Mouse (Mus musculus) CH12.LX (cell line): ENCODE data around the gene Nek9. TPM values are rescaled to one million over a fixed set of nuclear protein-coding genes. Genes with fewer than 3 reads are reported as not detected.

Source experiments
- DNase-seq: peaks from one replicate; pipeline ENCODE4 v3.0.0-alpha.2; 2013; ENCODE audit errors: extremely low read depth
- H3K27ac ChIP-seq: 2 replicates; pipeline ENCODE4 v1.5.1; 2012; ENCODE audit warnings: low read depth, mild to moderate bottlenecking, control low read depth, moderate library complexity; ENCODE audit not compliant: insufficient read depth
- H3K27me3 ChIP-seq: replicated peaks from 2 replicates; pipeline ENCODE3; 2012; ENCODE audit warnings: inconsistent platforms
- H3K36me3 ChIP-seq, 2 experiments: replicated peaks in 1 of 2; 2 replicates each; pipeline versions ENCODE3 to v1.6.1; 2012; ENCODE audit warnings: inconsistent platforms in 1 of 2, low read length in 1 of 2, mild to moderate bottlenecking in 1 of 2, mixed read lengths in 1 of 2, moderate library complexity in 1 of 2; ENCODE audit not compliant: control insufficient read depth in 1 of 2, insufficient read depth in 1 of 2
- H3K4me1 ChIP-seq, 2 experiments: 2 replicates each; pipeline ENCODE4 v1.6.1; 2012; ENCODE audit warnings: inconsistent platforms in 1 of 2, moderate library complexity in 1 of 2; ENCODE audit not compliant: insufficient read depth in 2 of 2, control insufficient read depth in 1 of 2
- H3K4me2 ChIP-seq: 2 replicates; pipeline ENCODE4 v1.6.1; 2012; ENCODE audit warnings: low read depth, mild to moderate bottlenecking, control low read depth; ENCODE audit not compliant: poor library complexity, insufficient read depth, severe bottlenecking
- H3K4me3 ChIP-seq, 3 experiments: fragments of 150-350 bp in 1 of 3; sonication (generic) in 1 of 3; replicated peaks in 1 of 3; 2 replicates each; pipeline versions ENCODE3 to v1.5.1; 2011 to 2012; ENCODE audit warnings: low read depth in 2 of 3, low read length in 2 of 3, mild to moderate bottlenecking in 2 of 3, moderate library complexity in 2 of 3, control low read depth in 1 of 3, improper control_type of control experiment in 1 of 3, inconsistent platforms in 1 of 3, mixed read lengths in 1 of 3; ENCODE audit not compliant: poor library complexity in 1 of 3
- H3K79me2 ChIP-seq: replicated peaks from 2 replicates; pipeline ENCODE4 v1.6.1; 2012; ENCODE audit warnings: mild to moderate bottlenecking, moderate library complexity; ENCODE audit not compliant: control insufficient read depth, poor library complexity, insufficient read depth, severe bottlenecking; ENCODE audit errors: extremely low read depth
- H3K9ac ChIP-seq: 2 replicates; pipeline ENCODE4 v1.6.1; 2012; ENCODE audit warnings: low read depth, mild to moderate bottlenecking, control low read depth, moderate library complexity; ENCODE audit not compliant: insufficient read depth
- H3K9me3 ChIP-seq: replicated peaks from 2 replicates; pipeline ENCODE3; 2012; ENCODE audit warnings: low read length, inconsistent platforms, mixed read lengths
- CTCF ChIP-seq, 2 experiments: IDR thresholded peaks in 1 of 2; conservative IDR thresholded peaks in 1 of 2; 2 replicates each; pipeline ENCODE4 v1.5.1; 2011 to 2012; ENCODE audit warnings: low read depth in 2 of 2, low read length in 2 of 2, improper control_type of control experiment in 1 of 2, inconsistent platforms in 1 of 2, mild to moderate bottlenecking in 1 of 2, moderate library complexity in 1 of 2
- EP300 ChIP-seq: IDR thresholded peaks from 2 replicates; pipeline ENCODE4 v1.6.1; 2011; ENCODE audit warnings: low read length, improper control_type of control experiment
- ETS1 ChIP-seq: conservative IDR thresholded peaks from 2 replicates; pipeline ENCODE4 v1.6.1; 2012; ENCODE audit warnings: low read depth, mild to moderate bottlenecking, inconsistent platforms, low read length, improper control_type of control experiment, moderate library complexity
- HCFC1 ChIP-seq: IDR thresholded peaks from 2 replicates; pipeline ENCODE4 v1.6.1; 2012; ENCODE audit warnings: low read depth, mild to moderate bottlenecking, inconsistent platforms, low read length, improper control_type of control experiment
- JUN ChIP-seq: IDR thresholded peaks from 2 replicates; pipeline ENCODE4 v1.6.1; 2011; ENCODE audit warnings: low read depth, mild to moderate bottlenecking, low read length, improper control_type of control experiment, moderate library complexity; ENCODE audit not compliant: insufficient read depth
- JUND ChIP-seq: conservative IDR thresholded peaks from 2 replicates; pipeline ENCODE4 v1.6.1; 2011; ENCODE audit warnings: low read depth, low read length, improper control_type of control experiment
- MAX ChIP-seq: IDR thresholded peaks from 2 replicates; pipeline ENCODE4 v1.6.1; 2011; ENCODE audit warnings: low read length, improper control_type of control experiment
- MXI1 ChIP-seq: IDR thresholded peaks from 2 replicates; pipeline ENCODE4 v1.6.1; 2011; ENCODE audit warnings: mild to moderate bottlenecking, low read depth, low read length, improper control_type of control experiment
- MYC ChIP-seq: IDR thresholded peaks from 2 replicates; pipeline ENCODE4 v1.6.1; 2011; ENCODE audit warnings: low read depth, mild to moderate bottlenecking, improper control_type of control experiment, low read length
- PAX5 ChIP-seq: IDR thresholded peaks from 2 replicates; pipeline ENCODE4 v1.6.1; 2012; ENCODE audit warnings: low read length, inconsistent platforms, mixed read lengths
- POLR2A ChIP-seq: IDR thresholded peaks from 2 replicates; pipeline ENCODE4 v1.6.1; 2011; ENCODE audit warnings: low read depth, mild to moderate bottlenecking, improper control_type of control experiment, low read length
- RAD21 ChIP-seq: IDR thresholded peaks from 2 replicates; pipeline ENCODE4 v1.6.1; 2011; ENCODE audit warnings: low read depth, mild to moderate bottlenecking, low read length, improper control_type of control experiment, moderate library complexity
- USF1 ChIP-seq: IDR thresholded peaks from 2 replicates; pipeline ENCODE4 v1.6.1; 2014; ENCODE audit warnings: low read depth, mild to moderate bottlenecking, inconsistent platforms, low read length, improper control_type of control experiment
- USF2 ChIP-seq: conservative IDR thresholded peaks from 2 replicates; pipeline ENCODE4 v1.6.1; 2011; ENCODE audit warnings: low read depth, low read length, improper control_type of control experiment
- ZC3H11A ChIP-seq: IDR thresholded peaks from 2 replicates; pipeline ENCODE4 v1.6.1; 2012; ENCODE audit warnings: low read depth, mild to moderate bottlenecking, inconsistent platforms, low read length, improper control_type of control experiment
- dilution Hi-C: fragments of 300-500 bp; cut with MboI; formaldehyde crosslinking; loops from 2 replicates; pipeline ENCODE4 v1.14.3; 2020; ENCODE audit warnings: low sequenced_read_pairs; ENCODE audit not compliant: extremely low pct_unique_long_range_greater_than_20kb, extremely low pct_ligation_motif_present
- in situ Hi-C: fragments of 300-500 bp; cut with MboI; formaldehyde crosslinking; loops from 3 replicates; pipeline ENCODE4 v1.14.3; 2019; ENCODE audit warnings: low sequenced_read_pairs, low pct_ligation_motif_present, low pct_unique_long_range_greater_than_20kb, mixed read lengths
- polyA plus RNA-seq: library from polyadenylated mRNA; unstranded; fragments of >175 nt; gene quantifications from 2 replicates; pipeline ENCODE4 v1.2.1, GENCODE M21; 2012; ENCODE audit warnings: low read depth; ENCODE audit not compliant: insufficient read length
- total RNA-seq, 2 experiments: library from RNA; depleted of rRNA; stranded (reverse); fragments of 300-350 nt in 1 of 2; fragments of >200 nt in 1 of 2; gene quantifications; 2 replicates each; pipeline ENCODE4 v1.2.3; 2012 to 2014

Gene Nek9
- total and polyA plus RNA-seq, 3 experiments, result 15.6 to 30.9 (median 27.4) TPM

DNA sequence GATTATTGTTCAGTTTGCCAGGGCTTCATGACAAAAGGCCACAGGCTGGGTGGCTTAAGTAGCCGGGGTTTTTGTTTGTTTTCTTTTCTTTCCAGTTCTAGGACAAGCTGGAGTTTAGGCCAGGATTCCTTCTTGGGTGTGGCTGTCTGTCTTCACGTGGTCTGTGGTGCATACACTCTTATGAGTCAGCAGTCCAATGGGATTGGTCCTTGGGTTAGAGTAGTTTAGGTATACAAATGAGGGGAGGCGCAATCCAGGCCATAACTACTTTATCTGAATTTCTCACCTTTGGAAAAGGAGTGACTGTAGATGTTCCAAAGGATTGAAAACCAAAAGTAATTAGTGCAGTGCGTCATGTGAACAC lies 67.3 kb downstream of the Nek9 start:
- Histone ChIP-seq H3K4me3 (no peak overlapping the region), H3K4me2 (no peak overlapping the region), H3K9ac (no peak overlapping the region), H3K4me1 (peaks cover 4 to 38% of the 10 kb centered on the region in 2 experiments; a peak in 2 of 4 replicates), H3K9me3 (no peaks in the 10 kb centered on the region), H3K36me3 (peaks cover 7 to 38% of the 10 kb centered on the region in 2 experiments), H3K27me3 (no peaks in the 10 kb centered on the region)
- DNase-seq, result no peak
- in situ Hi-C loops, result no loop called here
- dilution Hi-C loops, result no loop called here
- no peak for TF ChIP-seq USF2
- no peak for TF ChIP-seq POLR2A
- TF ChIP-seq MXI1, result no peak
- TF ChIP-seq RAD21, result no peak
- TF ChIP-seq MYC, result no peak
- TF ChIP-seq JUND, result no peak
- no peak for TF ChIP-seq MAX
- TF ChIP-seq ZC3H11A, result no peak
- no peak for TF ChIP-seq ETS1
- TF ChIP-seq PAX5, result no peak
- TF ChIP-seq EP300, result no peak
- no peak for TF ChIP-seq JUN
- no peak for TF ChIP-seq USF1
- TF ChIP-seq, all 38 proteins: peak for 0
- Histone ChIP-seq H3K79me2 (no peaks in the 10 kb centered on the region), H3K27ac (no peak overlapping the region)

DNA sequence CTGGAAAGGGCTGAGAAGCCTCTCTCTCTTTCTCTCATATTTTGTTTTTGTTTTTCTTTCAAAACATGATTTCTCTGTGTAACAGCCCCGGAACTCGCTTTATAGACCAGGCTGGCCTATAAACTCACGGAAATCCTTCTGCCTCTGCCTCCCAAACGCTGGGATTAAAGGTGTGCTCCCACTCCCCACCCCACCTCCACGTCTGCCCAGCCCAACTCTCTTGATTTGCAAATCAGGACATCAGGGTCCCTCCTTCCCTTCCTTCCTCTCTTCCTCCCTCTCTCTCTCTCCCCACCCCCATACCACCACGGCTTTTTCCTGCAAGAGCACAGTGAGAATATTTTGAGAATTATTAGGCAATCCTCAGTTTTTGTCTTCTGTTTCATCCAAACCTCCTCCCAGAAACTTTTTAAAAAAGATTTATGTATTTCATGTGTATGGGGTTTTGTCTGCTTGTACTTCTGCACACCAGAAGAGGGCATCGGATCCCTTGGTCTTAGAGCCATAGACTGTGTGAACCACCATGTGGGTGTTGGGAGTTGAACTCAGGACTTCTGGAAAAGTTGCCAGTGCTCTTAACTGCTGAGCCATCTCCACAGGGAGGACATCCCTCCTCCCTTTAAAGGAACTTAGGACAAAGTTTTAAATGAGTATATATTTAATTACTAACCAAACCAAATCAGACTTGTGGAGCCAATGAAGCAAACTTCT lies 67.9 kb downstream of the Nek9 start:
- Histone ChIP-seq H3K27me3 (no peaks in the 10 kb centered on the region), H3K36me3 (peaks cover 7 to 35% of the 10 kb centered on the region in 2 experiments), H3K4me3 (no peak overlapping the region), H3K79me2 (no peaks in the 10 kb centered on the region), H3K4me1 (peaks cover 4 to 38% of the 10 kb centered on the region in 2 experiments; a peak in 2 of 4 replicates), H3K9ac (no peak overlapping the region), H3K4me2 (no peak overlapping the region), H3K27ac (no peak overlapping the region), H3K9me3 (no peaks in the 10 kb centered on the region)
- DNase-seq, result no peak
- TF ChIP-seq CTCF (conservative IDR thresholded peaks at IDR 0.05 in 1 of 2, IDR thresholded peaks at IDR 0.05 in 1 of 2; ENCODE audit: low read depth in 2 of 2, low read length in 2 of 2) (peak in 1 of 2 experiments; percentile 20; a peak in 1 of 4 replicates), ETS1 (no peak), ZC3H11A (no peak), HCFC1 (no peak)
- in situ Hi-C loops, result no loop called here
- dilution Hi-C loops, result no loop called here
